ENCODE assay signal across 8 mouse cellular contexts in the genomic region with DNA sequence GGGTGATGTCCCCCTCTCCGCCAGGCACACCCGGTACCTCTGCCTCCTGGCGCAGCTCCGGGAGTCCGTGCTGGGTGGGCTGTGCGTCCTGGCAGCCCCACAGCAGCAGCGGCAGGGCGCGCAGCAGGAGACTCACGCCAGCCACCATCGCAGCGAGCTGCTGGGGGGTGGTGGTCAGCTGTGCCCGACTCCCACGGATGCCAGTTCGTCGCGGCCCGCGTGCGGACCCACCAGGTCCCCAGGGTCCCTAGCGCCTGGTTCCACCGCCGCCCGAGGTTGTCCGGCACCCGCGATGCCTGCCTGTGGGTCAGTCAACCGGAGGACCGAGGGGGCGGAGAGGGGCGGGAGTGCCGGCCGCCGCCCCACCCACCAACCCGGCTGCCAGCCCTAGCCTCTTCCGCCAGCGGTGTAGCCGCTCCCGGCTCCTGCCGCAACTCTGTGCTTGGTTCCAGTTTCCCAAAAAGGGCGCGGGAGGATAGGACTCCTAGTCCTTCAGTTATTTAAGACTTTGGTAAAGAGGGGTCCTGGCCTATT. TPM values are rescaled to one million over a fixed set of nuclear protein-coding genes. Genes with fewer than 3 reads are reported as not detected.
DNase-seq lines count a peak whose midpoint lies in the region; ATAC-seq lines count a peak whose summit lies in the region.

Gene Mmp28 (minus strand): TSS at position 361 of the 534 bp plus-strand sequence.

- H3K4me3 ChIP-seq in lung, embryonic 16.5 days (ENCODE audit: low read length): peak within 1 kb of the TSS; percentile 65

- peak within 1 kb of the TSS; percentile 84 for H3K4me2 ChIP-seq in lung, embryonic 16.5 days (ENCODE audit: low read depth, low read length)

- peak; percentile 51 to 65 for DNase-seq in urinary bladder, adult 18-20 months (ENCODE audit: low spot score in 2 of 2)
- no peak for DNase-seq in urinary bladder, postnatal 10 days (ENCODE audit: low spot score)
- DNase-seq in embryo, embryonic 11 days: peak; percentile 75
- DNase-seq in heart, adult 9 months (ENCODE audit: low spot score in 2 of 2): peak; percentile 66 to 68
- DNase-seq in kidney, adult 8-10 months: peak; percentile 60 to 71
- peak; percentile 70 for DNase-seq in retina, embryonic 14.5 days (ENCODE audit: low spot score)

- H3K4me1 ChIP-seq in lung, embryonic 16.5 days (replicated peaks; ENCODE audit: control insufficient read depth, insufficient read depth, low read length): peaks cover 15% of the 10 kb centered on the region; the same call in 1 of the 2 replicates

- H3K36me3 ChIP-seq in lung, embryonic 16.5 days (ENCODE audit: control insufficient read depth, insufficient read depth, low read length): no peaks in the 10 kb centered on the region

- WGBS in lung, embryonic 16.5 days: under 1% methylated on average over 40 of the region's 42 CpGs

- peak within 1 kb of the TSS; percentile 63 for H3K9ac ChIP-seq in lung, embryonic 16.5 days (ENCODE audit: low read length)

- H3K27me3 ChIP-seq in lung, embryonic 16.5 days (ENCODE audit: control insufficient read depth, insufficient read depth, low read depth, low read length): peaks cover 8% of the 10 kb centered on the region; the same call in 1 of the 2 replicates

- no peaks in the 10 kb centered on the region for H3K9me3 ChIP-seq in lung, embryonic 16.5 days (ENCODE audit: control insufficient read depth, low read length)

- H3K27ac ChIP-seq in lung, embryonic 16.5 days (ENCODE audit: low read length): no peak within 1 kb of the TSS

- ATAC-seq in lung, embryonic 16.5 days (ENCODE audit: low read depth): peak; percentile 72
- no peak for ATAC-seq in inflammation-experienced regulatory T-cells, adult 6 months

RNA-seq across cellular contexts. Expression of gene Mmp28, which starts in this region (rescaled TPM):
- polyA plus RNA-seq in lung, embryonic 16.5 days (2015; fragmentation: Nextera tagmentation; extraction: Ambion mirVana): 1.7 and 1.8 TPM in 2 replicates
- not detected for polyA plus RNA-seq in inflammation-experienced regulatory T-cells, adult 6 months (2017; shearing (Covaris generic))
